Mouse (Mus musculus): ENCODE measurements around the gene Hdac11. TPM values are rescaled to one million over a fixed set of nuclear protein-coding genes. Genes with fewer than 3 reads are reported as not detected.

Gene Hdac11
- polyA plus RNA-seq, 3 experiments from 2014 or later, result 0.80 to 1.5 (median 1.4) TPM

DNA sequence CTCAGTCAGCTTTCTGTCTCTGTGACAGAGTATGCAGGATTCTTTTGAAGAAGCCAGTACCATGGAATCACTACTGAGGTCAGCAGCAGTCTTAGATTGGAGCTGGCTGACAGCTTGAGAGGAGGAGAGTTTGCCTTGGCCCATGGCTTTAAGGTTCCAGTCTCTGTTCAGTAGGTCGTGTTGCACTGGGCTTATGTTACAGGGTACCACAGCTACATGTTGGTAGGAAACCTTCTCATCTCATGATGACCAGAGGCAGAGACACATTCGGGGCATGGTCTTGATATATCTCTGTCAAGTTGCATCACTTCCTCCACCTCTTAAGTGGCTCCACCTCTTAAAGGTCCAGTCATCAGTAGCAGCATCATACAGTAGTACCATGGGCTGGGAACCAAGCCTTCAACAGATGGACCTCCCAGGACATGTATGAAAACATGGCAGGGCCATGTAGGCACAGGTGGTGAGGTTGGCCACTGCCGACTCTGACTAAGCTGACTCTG is 15.0 kb downstream of the Hdac11 start:
- ATAC-seq, result no peak

DNA sequence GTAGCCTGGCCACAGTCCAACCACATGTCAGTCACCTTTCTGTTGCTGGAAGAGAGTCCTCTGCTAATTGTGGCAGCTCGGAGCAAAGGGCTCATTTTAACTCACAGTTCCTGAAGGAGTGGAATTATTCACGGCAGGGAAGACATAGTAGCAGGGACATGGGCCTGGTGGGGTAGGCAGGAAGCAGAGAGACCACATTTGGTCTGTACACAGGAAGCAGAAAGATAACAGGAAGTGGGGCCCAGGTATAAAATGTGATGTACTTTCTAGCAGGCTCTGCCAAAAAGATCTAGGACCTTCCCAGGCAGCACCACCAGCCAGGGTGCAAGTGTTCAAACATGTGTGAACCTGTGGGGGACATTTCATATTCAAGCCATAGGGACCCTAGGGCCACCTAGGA is 15.9 kb downstream of the Hdac11 start:
- ATAC-seq, result peak; percentile 63

DNA sequence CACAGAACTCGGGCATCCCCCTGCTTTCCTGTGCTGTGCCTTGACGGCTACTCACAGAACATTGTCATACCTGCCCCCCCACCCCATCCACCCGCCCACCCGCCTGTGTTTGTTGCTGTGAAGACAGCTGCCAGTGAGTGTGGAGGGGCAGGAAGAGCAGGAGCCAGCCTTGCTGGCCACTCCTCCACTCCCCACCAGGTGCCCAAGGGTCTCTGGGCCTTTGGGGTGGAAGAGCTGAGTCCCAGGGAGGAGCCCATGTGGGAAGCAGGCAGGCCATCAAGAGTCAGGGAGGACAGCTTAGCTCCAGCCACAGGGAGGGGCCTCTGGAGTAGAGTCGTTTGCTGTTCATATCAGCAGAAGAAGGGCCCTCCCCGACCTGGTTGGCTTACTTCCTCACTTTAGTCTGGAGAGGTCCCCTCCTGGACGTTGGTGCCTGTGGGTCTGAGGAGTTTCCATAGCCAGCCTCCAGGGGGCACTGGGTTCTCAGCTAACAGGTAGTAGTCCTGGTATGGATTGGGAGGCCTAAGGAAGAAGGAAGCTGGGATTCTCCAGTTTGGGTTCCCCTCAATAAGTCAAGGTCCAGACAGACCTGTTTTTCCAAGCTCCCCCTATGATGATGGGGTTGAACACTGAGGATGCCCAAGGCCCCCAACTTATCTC is 16.9 kb downstream of the Hdac11 start:
- no peak for ATAC-seq

DNA sequence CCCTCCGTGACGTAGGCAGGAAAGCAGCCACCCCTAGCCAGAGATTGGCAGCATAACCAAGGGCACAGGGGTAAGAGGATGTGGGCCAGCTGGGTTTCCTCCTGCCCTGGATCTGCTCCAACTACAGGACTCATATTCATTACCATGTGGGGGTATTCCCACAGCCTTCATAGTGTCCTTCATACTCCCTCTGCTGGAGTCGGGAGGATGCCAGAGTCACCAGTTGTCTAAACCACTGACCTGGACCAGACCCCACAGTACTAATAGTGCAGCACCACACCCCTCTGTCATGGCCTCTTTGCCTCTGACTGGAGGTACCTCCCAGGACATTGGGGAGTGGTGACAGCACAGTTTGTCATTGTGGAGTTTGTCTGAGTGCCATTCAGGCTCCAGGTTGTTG is 17.7 kb downstream of the Hdac11 start:
- no peak for ATAC-seq

DNA sequence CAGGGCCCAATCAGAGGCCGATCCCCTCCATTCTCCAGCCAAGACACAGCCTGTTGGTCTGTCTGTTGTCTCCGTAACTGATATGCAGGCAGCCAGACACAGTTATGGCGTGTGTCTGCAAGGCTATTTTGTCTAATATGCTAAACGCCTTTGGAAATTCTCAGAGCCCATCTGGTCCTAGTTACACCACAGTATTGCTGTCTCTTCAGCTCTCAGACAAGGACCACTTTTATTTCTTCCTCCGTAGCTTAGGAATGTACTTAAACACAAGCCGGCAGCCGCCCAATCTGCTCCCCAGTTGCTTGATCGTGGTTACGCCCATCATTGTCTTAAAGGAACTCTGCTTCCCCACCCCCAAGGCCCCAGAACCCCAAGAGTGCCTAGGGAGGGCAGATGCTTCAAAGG is 24.3 kb downstream of the Hdac11 start:
- no peak for ATAC-seq

GRCm38 (mm10) chr6:91181320-91181719 is 24.9 kb downstream of the Hdac11 start:
- no peak for ATAC-seq

GRCm38 (mm10) chr6:91182075-91182490 is 25.6 kb downstream of the Hdac11 start:
- no peak for ATAC-seq

- no peak for ATAC-seq
Observed at GRCm38 (mm10) chr6:91183041-91183440, 26.6 kb downstream of the Hdac11 start.

DNA sequence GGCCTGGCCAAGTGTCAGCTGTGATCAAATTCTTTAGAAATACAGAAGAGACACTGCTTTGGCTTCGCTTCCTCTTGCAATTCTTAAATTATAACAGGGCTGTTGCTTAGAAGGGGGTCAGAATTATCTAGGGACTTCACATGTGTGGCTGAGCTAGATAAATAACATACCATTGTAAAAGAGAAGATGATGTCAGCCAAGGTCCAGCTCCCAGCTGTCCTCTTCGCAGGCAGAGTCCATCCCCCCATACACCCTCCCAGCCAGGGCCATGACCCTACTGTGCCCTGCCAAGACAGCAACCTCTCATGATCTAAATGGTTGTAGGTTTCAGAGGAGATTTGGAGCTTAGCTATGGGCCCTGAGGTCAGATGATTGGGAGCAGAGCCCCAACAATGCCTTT is 27.5 kb downstream of the Hdac11 start:
- no peak for ATAC-seq

GRCm38 (mm10) chr6:91184776-91185175 is 28.3 kb downstream of the Hdac11 start:
- ATAC-seq, result no peak

GRCm38 (mm10) chr6:91185502-91185901 is 29.0 kb downstream of the Hdac11 start:
- ATAC-seq, result no peak

- ATAC-seq, result no peak
Observed at GRCm38 (mm10) chr6:91186161-91186931, 29.9 kb downstream of the Hdac11 start.

GRCm38 (mm10) chr6:91186934-91187333 is 30.5 kb downstream of the Hdac11 start:
- no peak for ATAC-seq

GRCm38 (mm10) chr6:91187871-91188270 is 31.4 kb downstream of the Hdac11 start:
- ATAC-seq, result no peak

GRCm38 (mm10) chr6:91189971-91190370 is 33.5 kb downstream of the Hdac11 start:
- no peak for ATAC-seq

DNA sequence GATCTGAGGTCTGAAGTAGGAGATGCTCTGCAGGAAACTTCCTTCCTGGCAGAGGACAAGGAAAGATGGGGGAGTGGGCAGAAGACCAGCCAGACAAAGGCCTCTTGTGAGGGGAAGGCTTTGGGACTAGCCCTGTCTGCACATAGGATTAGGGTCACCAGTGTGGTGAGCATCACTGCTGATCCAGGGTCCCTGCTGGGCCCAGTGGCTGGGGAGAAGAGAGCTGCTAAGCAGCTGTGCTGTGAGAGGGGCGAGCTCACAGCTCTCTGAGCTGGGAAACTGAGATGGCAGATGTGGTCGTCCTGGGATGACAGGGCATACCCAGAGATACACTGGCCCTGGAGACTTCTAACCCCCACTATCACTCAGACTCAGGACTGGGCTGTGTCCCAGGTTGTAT is 35.0 kb downstream of the Hdac11 start:
- ATAC-seq, result no peak

DNA sequence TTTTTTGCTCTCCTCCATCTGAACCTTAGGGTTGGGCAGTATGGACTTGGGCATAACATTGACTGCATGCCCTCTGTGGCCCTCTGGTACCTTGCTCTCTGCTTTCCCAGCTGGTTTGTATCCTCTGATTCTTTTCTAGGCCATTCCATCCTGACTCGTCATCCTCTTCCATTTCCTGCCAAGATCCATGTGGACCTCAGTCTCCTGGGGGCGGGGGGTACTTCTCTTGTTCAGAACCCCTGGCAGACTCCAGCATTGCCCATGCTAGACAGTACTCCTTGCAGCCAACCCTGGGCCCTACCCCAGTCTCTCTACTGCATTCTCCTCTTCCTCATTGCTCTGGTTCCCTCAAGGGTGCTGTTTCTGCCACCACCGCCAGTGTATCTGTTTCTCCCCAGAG is 36.0 kb downstream of the Hdac11 start:
- ATAC-seq, result no peak

- ATAC-seq, result no peak
Observed at GRCm38 (mm10) chr6:91192851-91193545, 36.5 kb downstream of the Hdac11 start.

DNA sequence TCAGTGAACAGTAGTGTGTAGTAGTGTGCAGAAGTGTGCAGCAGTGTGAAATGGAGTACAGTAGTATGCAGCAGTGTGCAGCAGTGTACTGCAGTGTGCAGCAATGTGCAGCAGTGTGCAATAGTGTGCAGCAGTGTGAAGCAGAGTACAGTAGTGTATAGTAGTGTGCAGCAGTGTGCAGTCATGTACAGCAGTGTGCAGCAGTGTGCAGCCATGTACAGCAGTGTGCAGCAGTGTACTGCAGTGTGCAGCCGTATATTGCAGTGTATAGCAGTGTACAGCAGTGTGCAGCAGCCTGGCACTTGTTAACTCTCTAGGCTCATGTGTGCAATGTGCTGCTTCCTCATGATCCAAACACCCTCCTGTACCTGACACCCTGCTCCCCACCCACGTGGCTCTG is 42.0 kb downstream of the Hdac11 start:
- ATAC-seq, result no peak

DNA sequence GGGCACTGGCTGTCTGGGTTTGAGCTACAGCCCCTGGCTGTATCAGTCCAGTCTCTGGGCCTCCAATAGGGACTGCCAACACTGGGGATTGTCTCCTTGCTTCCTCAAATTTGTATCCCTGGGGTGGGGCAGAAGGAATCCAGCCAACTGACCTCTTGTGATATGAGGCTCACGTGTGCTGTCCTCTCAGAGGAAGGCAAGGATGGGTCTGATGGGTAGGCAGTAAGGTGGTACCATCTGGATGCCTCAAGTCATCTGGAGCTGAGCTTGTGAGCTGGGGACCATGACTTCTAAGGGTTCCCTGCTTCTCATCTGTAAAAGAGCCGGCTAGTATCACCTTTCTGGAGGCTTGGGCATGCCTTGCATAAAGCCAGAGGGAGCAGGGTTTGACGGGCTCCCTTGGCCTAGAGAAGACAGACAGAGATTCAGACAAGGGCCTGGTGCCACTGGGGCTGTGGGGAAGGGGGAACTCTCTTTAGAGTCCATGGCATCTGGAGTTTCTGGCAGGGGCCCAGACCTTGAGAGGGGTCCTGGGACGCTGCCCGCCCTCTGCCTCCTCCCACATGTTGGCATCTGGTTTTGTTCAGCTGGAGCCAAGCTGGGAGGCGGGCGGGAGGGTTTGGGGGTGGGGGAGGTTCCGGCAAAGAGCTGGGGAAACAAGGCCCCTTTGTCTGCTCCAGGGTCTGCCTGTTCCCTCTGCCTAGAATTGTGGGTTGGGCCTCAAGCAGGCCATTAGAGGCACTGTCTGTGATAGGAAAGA is 44.1 kb downstream of the Hdac11 start:
- ATAC-seq, result no peak

- no peak for ATAC-seq
Observed at GRCm38 (mm10) chr6:91201881-91202341, 45.4 kb downstream of the Hdac11 start.

DNA sequence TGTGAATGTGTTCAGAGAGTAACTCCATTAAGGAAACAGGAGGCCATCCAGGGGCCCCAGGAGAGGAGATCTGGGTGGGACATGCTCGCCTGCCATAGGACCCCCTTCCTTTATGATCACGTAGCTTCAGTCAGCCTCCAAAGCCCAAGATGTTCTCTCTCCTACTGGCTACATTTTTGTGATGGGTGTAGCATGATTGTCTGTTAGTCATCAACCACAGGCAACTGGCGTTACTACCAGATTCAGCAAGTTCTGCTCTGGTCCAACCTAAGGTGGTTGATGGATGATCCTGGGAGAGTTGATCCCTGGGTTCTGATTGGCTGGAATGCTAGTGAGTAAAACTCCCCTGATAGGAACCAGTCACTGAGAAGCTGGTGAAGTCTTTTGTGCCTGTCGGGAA is 46.1 kb downstream of the Hdac11 start:
- ATAC-seq, result no peak

DNA sequence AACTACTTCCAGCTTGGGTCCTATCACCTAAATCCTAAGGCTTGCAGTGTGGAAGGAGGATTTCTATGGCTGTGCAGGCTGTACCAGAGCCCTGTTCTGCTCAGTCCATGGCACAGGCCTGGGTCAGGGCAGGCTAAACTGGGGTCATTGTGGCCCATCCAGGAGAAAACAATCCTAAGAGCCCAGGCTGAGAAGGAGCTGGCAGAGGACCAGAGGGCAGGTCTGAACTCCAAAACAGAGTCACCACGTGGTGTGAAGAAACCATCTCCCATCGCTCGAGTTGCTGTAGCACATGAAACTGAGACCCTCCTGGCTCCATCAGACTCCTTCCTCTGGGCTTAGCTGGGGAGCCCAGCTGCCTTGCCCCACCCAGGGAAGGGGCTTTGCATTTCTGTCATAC is 48.9 kb downstream of the Hdac11 start:
- no peak for ATAC-seq

All from inflammation-experienced regulatory T-cells, adult 6 months (primary cell).